Mouse (Mus musculus): ENCODE measurements at regions not wholly inside any gene's neighbourhood (a gene's known extent, or its start where the extent isn't known, plus 50 kb on each side); places are given as distances from the start of the nearest gene placed in this dataset.

DNA sequence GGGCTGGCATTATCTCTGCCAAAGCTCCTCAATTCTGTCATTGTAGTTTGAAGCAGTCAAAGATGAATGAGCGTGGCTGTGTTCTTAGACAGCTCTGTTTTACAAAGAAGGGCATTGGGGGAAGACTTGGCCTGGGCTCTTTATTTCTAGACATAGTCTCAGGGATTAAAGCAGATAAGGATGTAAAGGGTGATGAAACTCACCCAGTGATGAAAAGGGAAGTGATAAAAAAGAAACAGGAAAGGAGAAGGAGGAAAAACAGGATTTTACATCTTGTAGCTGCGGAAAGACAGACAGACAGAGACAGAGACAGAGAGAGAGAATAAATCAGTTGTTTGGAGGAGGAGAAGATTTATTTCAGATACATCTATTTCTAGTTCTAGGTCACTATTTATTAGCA, 95.5 kb upstream of the Chl1 start:
- H3K9ac ChIP-seq = no peak overlapping the region
- no peak overlapping the region for H3K27ac ChIP-seq
- DNase-seq (ENCODE audit: low spot score) = no peak
- no peaks in the 10 kb centered on the region for H3K27me3 ChIP-seq (ENCODE audit: control insufficient read depth, insufficient read depth, low read length)
- no peaks in the 10 kb centered on the region for H3K9me3 ChIP-seq (ENCODE audit: control insufficient read depth, low read length)
- no peaks in the 10 kb centered on the region for H3K36me3 ChIP-seq (replicated peaks; ENCODE audit: control insufficient read depth, insufficient read depth)
- WGBS = 81% methylated on average over 2 of the region's 2 CpGs
- no peak for ATAC-seq (ENCODE audit: low FRiP score)
- H3K4me2 ChIP-seq (replicated peaks) = no peak overlapping the region
- no peak overlapping the region for H3K4me3 ChIP-seq (replicated peaks; ENCODE audit: low read length)
- no peaks in the 10 kb centered on the region for H3K4me1 ChIP-seq (replicated peaks; ENCODE audit: control insufficient read depth, insufficient read depth, low read length)

DNA sequence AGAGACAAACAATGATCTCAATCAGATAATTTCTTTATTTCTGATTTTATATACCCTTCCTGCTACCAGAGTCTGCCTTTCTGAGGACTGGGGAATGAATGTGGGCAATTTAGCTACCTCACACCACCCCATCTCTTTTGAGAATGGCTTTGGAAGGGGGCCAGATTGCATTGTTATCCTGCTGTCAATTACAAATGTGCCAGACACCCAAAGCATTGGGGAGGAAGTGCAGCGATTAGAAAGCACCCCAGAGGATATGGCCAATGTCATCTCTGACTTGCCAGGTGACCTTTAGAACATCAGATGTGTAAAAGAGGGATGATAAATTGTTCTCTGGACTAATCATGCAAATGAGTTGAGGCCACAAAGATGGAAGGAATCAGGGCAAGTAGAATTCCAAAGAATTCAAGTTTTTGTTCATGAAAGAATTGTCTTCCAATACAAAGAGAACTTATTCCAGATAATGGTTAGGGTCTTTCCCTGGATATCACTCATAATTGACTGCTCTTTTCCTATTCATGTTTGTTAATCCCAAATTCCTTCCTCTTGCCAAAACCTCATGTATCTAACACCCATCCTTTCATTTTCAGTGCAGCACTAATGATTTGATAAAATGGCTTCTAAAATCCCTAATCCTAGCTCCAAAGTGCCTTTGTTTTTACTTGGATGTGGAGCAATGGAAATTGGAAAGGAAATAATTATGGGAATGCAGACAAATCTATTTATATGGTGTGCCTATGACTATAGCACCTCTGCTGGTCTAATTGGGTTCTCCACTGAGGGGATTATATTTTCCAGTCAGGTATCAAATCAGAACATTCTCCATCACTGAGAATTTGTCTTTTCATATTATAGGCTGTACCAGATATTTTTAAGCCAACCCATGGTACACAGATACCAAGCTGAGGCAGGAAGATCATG, 89.1 kb upstream of the Chl1 start:
- Histone ChIP-seq H3K36me3 (replicated peaks; ENCODE audit: control insufficient read depth, insufficient read depth) (no peaks in the 10 kb centered on the region), H3K4me3 (replicated peaks; ENCODE audit: low read length) (no peak overlapping the region), H3K27me3 (ENCODE audit: control insufficient read depth, insufficient read depth, low read length) (no peaks in the 10 kb centered on the region), H3K9me3 (ENCODE audit: control insufficient read depth, low read length) (no peaks in the 10 kb centered on the region), H3K9ac (no peak overlapping the region), H3K27ac (no peak overlapping the region), H3K4me2 (replicated peaks) (no peak overlapping the region), H3K4me1 (replicated peaks; ENCODE audit: control insufficient read depth, insufficient read depth, low read length) (no peaks in the 10 kb centered on the region; the same call in 1 of the 2 replicates)
- WGBS = 14% methylated on average over 1 of the region's 1 CpGs
- DNase-seq (ENCODE audit: low spot score) (peak; percentile 27), ATAC-seq (ENCODE audit: low FRiP score) (peak; percentile 31; the same call in 1 of the 2 replicates)

DNA sequence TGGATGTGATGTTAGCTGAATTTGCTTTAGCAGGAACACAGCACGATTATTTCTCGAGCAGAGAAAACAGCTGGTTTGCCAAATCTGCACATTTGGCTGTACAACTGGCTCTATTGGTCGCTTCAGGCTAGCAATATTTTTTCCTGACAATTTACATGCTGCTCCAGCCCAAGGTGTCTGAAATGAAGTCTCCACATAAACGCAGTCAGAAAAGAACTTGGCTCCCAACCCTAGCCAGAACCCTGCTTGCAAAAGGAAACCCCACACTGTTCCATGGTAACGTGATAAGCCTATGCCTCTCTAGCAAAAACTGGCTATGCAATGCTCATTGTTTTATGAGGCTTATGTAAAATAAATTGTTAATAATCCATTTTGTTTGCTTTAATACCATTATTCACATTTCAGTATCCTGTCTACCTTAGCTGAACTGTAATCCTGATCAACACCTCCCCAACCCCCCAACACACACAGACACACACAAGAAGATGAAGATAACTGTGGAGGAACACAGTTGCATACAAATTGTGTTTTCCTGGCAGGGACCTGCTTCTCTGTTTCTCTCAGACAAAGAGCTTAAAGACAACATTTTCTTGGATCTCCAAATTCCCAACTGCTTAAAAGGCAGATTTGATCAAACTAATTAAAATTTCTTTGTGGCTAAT, 79.3 kb upstream of the Chl1 start:
- no peak overlapping the region for H3K4me2 ChIP-seq (replicated peaks)
- ATAC-seq (ENCODE audit: low FRiP score) = peak; percentile 85; the same call in 1 of the 2 replicates

DNA sequence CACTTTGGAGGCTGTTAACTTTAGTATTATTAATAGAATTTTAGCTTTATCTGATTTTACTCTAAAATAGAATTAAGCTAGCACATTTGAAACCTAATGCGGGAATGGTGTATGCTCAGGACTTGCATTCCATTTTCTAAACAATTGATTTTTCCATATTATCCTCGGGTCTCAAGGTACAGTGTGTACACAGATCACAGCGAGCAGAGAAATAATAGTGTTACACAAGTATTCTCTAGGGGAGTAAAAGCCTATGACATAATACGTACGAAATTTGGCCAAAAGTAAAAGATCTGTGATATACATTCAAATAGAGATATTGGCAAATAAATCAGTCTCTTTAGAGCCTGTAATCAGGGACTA, 78.8 kb upstream of the Chl1 start:
- no peak overlapping the region for H3K4me2 ChIP-seq (replicated peaks)
- H3K27me3 ChIP-seq (ENCODE audit: control insufficient read depth, insufficient read depth, low read length) = no peaks in the 10 kb centered on the region
- ATAC-seq (ENCODE audit: low FRiP score) = 0 out of 2 replicates have a peak, but pooled peaks have one; percentile 62
- no peaks in the 10 kb centered on the region for H3K36me3 ChIP-seq (replicated peaks; ENCODE audit: control insufficient read depth, insufficient read depth)
- no peak for DNase-seq (ENCODE audit: low spot score)
- no peak overlapping the region for H3K4me3 ChIP-seq (replicated peaks; ENCODE audit: low read length)
- peaks cover 7% of the 10 kb centered on the region; the same call in 1 of the 2 replicates for H3K4me1 ChIP-seq (replicated peaks; ENCODE audit: control insufficient read depth, insufficient read depth, low read length)
- WGBS = 57% methylated on average over 5 of the region's 5 CpGs
- no peaks in the 10 kb centered on the region for H3K9me3 ChIP-seq (ENCODE audit: control insufficient read depth, low read length)
- H3K9ac ChIP-seq = no peak overlapping the region
- peak overlapping the region; percentile 80 for H3K27ac ChIP-seq

More for the DNA sequence above, 79.3 kb upstream of the Chl1 start:
- Histone ChIP-seq H3K27ac (peak overlapping the region; percentile 80), H3K36me3 (replicated peaks; ENCODE audit: control insufficient read depth, insufficient read depth) (no peaks in the 10 kb centered on the region), H3K9ac (peak overlapping the region; percentile 33; the same call in 1 of the 2 replicates), H3K27me3 (ENCODE audit: control insufficient read depth, insufficient read depth, low read length) (no peaks in the 10 kb centered on the region), H3K4me1 (replicated peaks; ENCODE audit: control insufficient read depth, insufficient read depth, low read length) (peaks cover 7% of the 10 kb centered on the region; the same call in 1 of the 2 replicates), H3K4me3 (replicated peaks; ENCODE audit: low read length) (no peak overlapping the region), H3K9me3 (ENCODE audit: control insufficient read depth, low read length) (no peaks in the 10 kb centered on the region)
- peak; percentile 65 for DNase-seq (ENCODE audit: low spot score)
- WGBS = 44% methylated on average over 5 of the region's 5 CpGs

Data from hindbrain, embryonic 14.5 days (tissue).